Mouse (Mus musculus) urinary bladder, postnatal 25 days (tissue): ENCODE measurements around the gene Nexn.
A peak's percentile ranks its signal among the peaks of the same experiment; 100 is the strongest.

Source experiments
- DNase-seq: peaks from one replicate; pipeline ENCODE4 v3.0.0; 2022; ENCODE audit warnings: low spot score

The Nexn gene

DNA sequence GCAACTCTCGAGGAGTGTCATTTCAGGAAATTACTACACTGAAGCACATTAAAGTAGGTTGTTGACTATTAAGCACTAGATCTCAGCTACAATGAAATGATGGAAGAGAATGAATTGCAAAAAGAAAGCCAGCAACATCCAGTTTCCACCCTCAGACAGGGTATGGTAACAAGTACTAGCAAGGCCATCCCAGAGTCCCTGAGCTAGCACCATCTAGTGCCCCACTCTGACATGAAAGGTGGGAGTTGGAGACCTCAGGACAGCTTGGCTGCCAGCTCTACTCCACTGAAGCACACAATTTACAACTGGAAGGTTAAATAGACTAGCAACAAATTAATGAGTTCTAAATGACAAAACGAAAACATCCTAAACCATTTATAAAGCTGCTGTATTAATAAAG lies 11.8 kb upstream of the Nexn start:
- DNase-seq = no peak

DNA sequence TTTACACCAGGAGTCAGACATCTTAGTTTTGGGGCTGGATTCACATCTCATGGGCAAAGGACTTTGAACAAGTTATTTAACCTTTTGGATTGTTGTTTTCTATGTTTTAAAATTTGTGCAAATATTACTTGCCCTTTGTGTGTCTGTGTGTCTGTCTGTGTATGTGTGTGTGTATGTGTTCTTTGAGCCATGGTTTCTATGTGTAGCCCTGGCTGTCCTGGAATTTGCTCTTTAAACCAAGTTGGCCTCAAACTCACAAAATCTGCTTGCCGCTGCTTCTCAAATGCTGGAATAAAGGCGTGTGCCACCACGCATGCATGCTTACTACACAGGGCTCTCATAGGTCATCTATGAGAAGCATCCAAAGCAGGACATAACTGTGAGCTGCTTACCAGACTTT lies 10.8 kb upstream of the Nexn start:
- DNase-seq = no peak

DNA sequence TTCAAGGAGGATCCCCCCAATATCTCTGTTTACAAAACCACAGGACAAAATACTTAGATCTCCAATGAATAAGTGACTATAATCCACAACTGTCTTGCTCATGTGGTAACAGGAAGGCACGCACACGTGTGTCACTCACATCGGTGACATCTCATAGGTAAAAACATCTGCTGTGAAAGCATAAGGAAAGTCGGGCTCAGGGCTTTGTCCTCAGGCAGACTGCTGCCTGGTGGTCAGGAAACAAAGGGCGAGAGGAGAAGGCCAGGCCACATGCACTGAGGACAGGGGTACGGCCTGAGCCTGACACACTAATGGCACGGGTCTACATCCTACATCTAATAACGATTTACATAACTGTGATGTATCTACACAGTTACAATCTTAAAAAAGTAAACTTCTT lies 8.9 kb upstream of the Nexn start:
- DNase-seq = no peak

DNA sequence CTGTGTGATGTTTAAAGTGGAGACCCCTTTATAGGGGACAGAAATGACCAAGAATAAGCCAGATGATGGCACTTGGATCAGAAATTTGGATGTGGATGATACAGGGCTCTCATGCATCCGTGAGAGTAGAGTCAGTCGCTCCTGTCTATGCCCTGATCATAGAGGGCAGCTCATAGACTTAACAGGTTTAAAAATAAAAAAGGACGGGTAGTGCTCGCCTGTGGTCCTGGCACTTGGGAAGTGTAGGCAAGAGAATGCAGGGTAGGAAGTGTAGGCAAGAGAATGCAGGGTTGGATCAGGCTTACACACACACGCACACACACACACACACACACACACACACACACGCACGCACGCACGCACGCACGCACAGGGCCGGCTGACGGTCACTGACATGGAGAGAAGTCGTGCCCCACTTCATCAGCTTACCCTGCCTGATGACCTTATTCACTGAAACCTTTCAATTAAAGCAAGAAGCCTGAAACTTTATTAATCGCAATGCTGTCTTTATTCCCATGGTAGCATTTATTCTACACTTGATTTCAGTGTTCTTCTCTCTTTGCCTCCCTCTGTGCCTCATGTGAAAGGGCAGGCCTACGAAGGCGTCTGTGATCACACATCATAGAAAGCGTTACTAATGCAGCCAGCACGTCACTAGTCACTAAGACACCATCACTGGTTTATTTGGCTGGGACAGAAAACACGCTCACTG lies 7.0 kb upstream of the Nexn start:
- DNase-seq = no peak

DNA sequence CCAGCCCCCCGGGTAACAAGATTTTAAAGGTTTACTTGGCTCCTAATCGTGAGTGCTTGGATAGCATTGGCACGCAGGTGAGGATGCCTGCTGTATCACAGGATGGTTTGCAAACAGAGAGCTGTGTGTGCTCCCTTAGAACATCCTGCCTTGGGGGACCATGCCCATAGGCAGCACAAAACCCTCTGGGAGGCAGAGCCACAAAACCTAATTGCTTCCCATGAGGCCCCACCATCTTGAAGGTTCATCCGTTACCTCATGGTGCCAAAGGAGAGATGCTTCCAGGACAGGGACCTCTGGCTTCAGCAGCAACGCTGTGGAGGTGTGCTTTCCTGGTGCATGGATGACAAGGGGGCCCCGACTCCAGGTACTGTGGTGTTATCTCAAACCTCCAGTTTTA lies 5.7 kb upstream of the Nexn start:
- DNase-seq = no peak

DNA sequence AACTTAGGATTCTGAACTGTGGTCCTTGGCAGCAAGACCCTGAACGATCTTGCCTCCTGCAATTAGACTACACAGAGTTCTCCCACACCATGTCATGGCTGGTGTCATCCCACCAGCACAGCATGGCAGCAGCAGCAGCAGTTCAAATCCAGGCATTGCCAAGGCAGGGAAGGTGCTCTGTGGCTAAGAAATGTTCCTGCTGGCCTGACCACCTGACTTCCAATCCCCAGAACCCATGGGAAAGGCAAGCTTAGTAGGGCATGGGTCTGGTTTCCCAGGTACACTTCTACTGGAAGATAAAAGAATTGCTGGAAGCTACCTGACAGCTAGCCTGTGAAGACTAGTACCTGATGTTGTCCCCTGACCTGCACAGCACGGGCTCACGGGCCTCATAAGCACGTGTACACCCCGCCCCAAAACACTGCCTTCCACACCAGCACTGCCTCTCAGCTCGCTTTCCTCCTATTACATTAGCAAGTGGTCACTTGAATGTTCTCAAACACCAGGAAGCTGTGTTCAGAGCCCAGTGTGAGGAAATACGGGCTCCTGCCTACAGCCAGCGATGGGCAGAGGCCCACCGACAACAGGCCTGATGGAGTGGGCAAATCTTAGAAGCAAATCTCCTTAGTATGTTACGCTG lies 5.0 kb upstream of the Nexn start:
- DNase-seq = no peak

DNA sequence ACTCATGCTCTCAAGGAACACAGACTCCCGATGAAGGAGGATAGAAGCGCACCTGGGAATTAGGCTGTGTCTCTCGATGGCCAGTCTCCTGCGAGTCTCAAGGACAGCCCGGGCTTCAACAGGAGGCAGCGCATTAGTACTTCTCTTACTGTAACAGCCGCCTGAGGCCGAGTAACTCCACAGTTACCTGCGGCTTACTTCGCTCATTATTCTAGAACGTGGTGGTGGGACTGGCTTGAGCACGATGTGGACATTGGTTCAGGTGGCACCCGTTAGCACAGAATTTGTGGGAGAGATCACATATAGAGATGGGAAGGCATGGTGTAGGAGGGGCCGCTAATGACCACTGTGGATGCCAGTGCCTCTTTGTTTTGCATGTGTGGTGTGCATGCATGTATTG lies 1.9 kb upstream of the Nexn start:
- DNase-seq = no peak

DNA sequence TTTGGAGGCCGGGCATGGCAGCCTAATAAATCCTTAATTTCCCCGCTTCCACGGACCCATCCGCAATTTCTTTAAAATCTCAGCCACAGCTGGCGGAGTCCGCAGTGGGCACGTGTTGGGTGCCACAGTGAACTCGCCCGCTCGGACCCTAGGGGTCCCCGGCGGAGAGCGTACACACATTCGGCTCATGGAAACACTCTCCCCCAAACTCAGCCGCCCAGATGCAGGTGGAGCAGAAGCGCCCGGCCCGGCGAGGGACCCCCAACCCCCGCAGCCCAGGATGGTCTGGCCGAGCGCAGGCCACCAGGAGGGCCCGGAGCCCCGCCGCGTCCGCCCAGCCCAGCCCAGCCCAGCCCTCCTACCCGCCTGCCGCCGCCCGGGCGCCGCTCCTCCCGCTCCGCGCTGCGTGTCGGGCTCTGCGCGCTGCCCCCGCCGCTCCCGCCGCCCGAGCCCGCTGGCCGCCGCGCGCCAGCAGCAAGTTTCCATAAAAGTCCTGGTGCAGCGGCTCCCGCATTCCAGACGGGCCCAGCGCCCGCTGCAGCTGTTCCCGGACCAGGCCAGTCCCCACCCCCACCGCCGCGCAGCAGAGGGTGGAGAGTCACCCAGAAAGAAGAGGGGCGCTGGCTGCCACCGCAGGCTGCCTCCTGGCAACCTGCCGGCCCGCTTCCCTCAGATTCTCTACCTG lies 657 bp downstream of the Nexn start:
- DNase-seq = peak; percentile 59

DNA sequence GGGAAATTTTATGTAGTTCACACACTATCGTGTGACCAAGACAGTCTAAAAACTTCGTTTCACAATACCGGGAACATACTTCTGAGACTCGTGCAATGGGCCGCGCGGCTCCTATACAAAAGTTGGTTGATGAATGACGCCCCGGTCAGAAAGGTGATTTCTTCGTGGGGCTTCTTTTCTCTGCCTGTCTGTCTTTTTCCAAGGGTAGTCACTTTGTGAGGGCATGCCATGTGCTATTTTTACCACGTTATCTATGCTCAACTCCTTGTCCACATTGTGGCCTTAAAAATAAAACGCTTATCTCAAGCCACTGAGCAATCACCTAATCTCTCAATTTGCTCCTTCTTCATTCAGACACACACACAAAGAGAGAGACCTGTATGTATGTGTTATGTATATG lies 1.3 kb downstream of the Nexn start:
- no peak for DNase-seq

DNA sequence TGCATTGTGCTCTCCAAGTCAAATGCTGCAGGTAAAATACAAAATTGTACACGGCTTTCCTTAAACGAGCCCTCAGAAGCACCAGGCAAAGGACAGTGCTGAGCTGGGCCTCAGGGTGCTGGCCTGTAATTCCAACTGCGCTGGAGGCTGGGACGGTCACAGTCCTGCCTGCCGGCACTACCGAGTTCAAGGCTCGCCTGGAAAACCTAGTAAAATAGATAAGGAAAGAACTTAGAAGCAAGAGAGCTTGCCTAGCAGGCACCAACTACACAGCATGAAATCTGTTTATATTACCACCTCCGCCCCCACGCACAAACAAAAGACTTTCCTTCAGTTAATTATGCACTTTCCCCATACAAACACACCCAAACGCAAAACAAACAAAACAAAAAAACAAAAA lies 1.8 kb downstream of the Nexn start:
- no peak for DNase-seq

DNA sequence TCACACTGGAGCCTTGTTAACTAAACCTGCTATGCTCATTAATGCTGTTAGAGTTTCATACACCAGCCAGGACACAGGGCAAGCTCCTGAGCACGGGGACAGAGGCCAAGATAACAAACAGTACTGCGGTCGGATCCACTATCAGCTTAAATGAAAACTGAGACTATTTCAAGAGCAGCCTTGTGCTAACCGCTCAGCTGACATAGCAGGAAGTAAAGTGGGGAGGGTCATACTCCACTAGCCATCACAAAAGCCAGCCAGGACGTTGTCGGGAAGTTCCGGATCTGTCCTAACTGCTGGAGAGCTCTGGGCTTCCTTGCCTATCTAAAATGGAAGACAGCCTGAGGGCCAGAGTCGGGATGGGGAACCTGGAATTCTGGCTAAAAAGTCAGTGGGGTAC lies 4.2 kb downstream of the Nexn start:
- no peak for DNase-seq

DNA sequence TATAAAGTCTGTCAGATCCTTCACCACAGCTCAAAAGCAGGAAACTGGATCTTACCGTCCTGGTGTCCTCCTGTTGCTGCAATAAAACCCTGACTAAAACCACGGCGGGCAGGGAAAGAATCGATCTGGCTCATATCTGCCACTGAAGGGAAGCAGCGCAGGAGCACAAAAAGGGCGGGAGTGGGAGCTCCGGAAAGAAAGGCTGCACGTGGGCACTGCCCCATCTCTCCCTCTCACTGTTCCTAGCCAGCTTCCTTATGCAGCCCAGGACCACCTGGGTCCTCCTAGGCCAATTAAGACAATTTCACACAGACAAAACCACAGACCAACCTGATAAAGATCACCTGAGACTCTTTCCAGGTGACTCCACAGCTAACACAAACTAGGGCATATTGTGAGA lies 4.7 kb downstream of the Nexn start:
- no peak for DNase-seq

DNA sequence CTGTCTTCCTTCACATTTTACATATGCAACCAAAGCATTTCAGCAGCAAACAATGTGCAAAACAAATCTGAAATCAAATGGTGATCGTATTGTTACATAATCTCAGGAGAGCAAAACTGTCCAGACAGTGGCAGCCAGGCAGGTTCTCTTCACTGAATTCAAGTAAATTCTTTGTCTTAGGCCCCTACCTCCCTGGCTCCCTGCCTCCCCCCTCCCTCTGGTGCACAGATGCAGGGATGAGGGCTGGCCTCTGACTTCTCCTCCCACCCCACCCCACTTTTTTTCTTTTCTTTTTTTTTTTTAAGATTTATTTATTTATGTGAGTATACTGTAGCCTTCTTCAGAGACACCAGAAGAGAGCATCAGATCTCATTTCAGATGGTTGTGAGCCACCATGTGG lies 5.8 kb downstream of the Nexn start:
- no peak for DNase-seq

DNA sequence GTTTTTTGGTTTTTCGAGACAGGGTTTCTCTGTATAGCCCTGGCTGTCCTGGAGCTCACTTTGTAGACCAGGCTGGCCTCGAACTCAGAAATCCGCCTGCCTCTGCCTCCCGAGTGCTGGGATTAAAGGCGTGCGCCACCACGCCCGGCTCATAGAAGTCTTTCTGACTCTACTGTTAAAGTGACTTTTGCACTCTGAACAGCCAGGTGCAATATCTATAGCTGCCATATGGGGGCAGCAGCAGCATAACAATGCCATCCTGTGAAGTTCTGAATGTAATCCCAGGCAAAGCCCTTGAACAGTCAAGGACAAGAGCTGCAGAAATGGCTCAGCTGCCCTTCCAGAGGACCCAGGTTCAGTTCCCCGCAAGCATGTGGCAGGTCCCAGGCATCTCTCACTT lies 6.7 kb downstream of the Nexn start:
- DNase-seq = peak; percentile 71

DNA sequence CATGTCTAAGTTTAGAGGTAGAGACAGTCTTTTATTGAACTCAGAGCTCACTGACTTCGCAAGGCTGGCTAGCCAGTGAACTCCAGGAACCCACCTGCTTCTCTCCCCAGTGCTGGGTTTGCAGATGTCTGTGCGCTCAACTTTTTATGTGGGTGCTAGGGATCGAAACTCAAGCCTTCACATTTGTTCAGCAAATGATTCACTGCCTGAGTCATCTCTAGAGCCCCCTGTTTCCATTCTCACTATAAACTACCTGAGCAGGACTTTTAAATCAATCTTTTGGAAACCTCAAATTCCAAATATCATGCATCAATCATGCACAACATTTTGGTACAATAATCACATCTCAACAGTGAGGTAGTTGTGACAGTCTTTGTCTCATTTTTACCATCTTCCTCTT lies 8.6 kb downstream of the Nexn start:
- no peak for DNase-seq

DNA sequence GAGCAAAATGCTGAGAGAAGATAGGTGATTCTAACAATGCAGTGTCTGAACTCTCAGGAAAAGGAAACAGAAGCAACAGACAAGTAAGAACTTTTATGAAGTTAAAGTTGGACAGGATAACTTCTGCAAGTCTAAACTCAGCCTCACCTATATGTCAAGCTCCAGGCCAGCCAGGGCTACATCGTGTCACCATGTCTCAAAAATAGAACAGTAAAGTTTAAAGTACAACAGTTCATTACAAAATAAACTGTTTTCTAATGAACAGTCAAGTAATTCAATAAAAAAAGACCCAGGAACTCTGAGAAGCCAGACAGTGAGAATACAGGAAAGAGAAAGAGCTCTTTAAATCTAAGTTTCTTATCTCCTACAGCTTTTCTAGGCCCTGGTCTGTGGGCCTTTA lies 15.7 kb downstream of the Nexn start:
- no peak for DNase-seq

DNA sequence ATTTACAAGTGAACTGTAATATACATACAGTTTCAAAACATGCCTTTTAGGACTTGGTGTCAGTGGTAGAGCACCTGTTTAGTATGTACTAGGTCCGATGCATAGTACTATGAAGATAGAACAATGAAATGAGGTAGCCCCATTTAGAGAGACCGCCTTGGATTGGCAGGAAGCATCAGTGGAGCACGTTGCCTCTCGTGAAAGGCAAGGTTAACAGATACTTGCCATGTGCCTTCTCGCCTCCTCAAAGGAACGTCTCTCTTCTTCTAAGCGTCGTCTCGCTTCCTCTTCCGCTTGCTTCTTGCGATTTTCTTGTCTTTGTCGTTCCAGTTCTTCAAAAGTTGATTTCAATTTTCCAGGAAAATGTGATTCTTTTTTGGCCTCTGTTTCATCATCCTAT lies 18.4 kb downstream of the Nexn start:
- DNase-seq = no peak

DNA sequence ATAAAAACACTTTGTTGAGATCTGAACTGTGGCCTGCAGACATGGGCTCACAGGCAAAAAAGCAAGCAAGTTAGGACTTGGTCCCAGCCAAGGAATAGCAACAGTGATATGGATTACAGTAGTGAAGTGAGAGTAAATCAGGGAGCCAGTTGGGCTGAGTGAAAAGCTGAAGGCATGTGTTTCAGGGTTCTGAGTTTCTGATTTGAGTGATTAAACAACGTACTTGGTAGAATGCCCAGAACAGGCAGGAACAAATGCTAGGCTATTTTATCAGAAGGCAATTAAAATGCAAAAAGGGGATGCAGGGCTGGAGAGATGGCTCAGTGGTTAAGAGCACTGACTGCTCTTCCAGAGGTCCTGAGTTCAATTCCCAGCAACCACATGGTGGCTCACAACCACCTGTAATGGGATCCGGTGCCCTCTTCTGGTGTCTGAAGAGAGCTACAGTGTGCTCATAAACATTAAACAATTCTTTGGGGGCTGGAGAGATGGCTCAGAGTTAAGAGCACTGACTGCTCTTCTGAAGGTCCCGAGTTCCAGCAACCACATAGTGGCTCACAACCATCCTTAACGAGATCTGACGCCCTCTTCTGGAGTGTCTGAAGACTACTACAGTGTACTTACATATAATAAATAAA lies 20.8 kb downstream of the Nexn start:
- DNase-seq = no peak

DNA sequence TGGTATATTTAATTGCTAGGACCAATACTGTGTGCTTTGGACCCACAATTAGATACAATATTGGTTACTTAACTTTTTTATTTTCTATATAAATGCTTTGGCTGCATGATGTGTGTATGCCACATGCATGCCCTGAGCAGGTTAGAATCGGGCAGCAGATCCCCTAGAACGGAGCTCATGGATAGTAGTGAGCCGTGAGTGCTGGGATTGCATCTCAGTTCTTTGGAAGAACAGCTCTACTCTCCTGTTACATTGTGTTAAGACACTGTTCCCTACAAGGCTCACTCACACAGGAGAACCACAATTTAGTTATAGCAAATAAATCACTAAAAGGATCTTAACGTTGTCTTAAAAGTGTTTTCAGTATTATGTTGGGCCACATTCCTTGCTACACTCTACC lies 22.8 kb downstream of the Nexn start:
- no peak for DNase-seq

DNA sequence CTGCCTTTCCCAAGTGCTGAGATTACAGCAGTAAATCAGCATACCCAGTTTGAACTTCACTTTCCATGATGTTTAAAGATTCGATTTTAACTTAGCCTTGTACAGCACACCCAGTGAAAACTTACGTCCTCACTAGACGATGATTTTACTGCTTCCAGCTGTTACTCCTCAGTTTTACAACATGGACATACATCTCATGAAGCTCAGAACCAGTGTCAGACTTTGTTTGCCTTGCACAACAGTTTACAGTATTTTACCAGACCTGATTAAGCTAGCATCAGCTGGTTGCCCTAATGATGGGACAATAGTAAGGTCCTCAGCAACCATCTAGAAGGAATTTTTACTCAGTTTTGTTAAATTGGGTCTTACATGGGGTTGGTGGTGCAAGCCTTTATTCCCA lies 25.1 kb downstream of the Nexn start:
- DNase-seq = no peak

DNA sequence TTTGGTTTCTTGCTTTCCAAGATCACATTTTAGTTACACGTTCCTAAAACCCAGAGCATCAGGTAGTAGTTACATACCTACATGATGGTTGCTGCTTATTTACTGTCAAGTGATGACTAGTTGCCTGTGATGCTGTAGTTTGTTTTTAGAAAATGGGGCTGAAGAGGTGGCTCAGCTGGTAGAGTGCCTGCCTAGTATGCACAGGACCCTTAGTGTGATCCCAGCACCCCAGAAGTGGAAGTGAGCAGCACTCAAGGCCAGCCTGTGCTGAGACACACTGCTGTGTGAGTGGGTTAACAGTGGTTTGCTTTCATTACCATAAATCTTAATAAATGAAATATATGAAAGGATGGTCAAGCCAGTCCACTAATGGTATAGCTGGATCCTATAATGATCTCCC lies 26.6 kb downstream of the Nexn start:
- no peak for DNase-seq

DNA sequence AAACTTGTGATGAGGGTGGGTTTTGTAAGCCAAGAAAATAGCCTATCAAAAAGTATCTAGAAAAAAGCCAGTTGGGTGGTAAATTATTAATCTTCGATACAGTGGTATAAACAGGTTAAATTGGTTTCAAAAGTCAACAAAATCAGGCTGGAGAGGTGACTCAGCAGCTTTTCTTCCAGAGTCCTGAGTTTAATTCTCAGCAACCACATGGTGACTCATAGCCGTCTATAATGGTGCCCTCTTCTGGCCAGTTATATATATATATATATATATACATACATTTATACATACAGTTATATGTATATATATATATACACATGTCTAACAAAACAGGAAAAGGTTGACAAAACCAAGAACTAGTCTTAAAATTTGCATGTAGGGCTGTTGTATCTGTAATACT lies 27.3 kb downstream of the Nexn start:
- no peak for DNase-seq

DNA sequence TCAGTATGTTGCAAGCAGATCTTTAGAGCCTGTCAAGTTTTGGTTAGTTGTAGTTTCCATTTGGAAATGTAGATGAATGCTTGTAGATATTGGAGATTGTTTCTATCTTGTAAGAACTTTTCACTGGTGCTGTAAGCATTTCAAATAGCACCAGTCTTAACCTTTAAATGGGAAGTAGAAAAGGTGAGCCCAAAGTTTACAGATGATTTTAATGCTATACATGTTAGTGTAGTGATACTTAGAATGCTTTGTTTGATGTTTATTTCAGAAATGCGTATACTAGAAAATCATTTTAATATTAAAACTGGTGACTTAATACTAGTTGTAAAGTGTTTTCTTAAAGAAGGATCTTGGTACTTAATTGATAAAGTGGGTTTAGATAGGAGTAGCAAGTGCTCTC lies 30.3 kb downstream of the Nexn start:
- DNase-seq = no peak
